Mouse (Mus musculus) embryonic stem cell, embryonic (primary cell): Measurements from ENCODE around the gene Ksr2.

Source experiments
- CTCF ChIA-PET, 4 experiments: fragments of 300-600 bp in 2 of 4; fragments of 350-600 bp in 2 of 4; sonication (Branson Sonifier 250); formaldehyde crosslinking; loops; one replicate each; lab custom pipeline; 2022; ENCODE audit warnings: inconsistent platforms in 2 of 4; lab: Charles Lee
- POLR2A ChIA-PET, 4 experiments: fragments of 300-600 bp in 2 of 4; fragments of 350-600 bp in 2 of 4; sonication (Branson Sonifier 250); formaldehyde crosslinking; loops; one replicate each; lab custom pipeline; 2022; ENCODE audit warnings: antibody characterized with exemption in 4 of 4, inconsistent platforms in 1 of 4; lab: Charles Lee

Gene Ksr2

GRCm38 (mm10) chr5:117442157-117442765 lies 28.5 kb downstream of the Ksr2 start:
- ChIA-PET POLR2A (interaction anchor here in 1 of 4 experiments (1.0 kb wide), 1 partner anchor 155 kb away, joined by 4 read pairs; the partner anchor contains the start of gene Pebp1), CTCF (interaction anchor here in 2 of 4 experiments (0.6 to 1.1 kb wide), 3 partner anchors 34 to 320 kb away, joined by 3 to 19 read pairs (median 3); no protein-coding TSS in a partner anchor)

GRCm38 (mm10) chr5:117443141-117443540 lies 29.3 kb downstream of the Ksr2 start:
- ChIA-PET CTCF (no interaction called here), POLR2A (interaction anchor here in 3 of 4 experiments (0.5 to 1.0 kb wide), 3 partner anchors 15 to 1040 kb away, joined by 3 to 4 read pairs (median 4); partner anchors contain the start of gene Pebp1 (in 1 of the 3))

GRCm38 (mm10) chr5:117443902-117444301 lies 30.1 kb downstream of the Ksr2 start:
- CTCF ChIA-PET, result interaction anchor here in 1 of 4 experiments (0.6 kb wide), 1 partner anchor 36 kb away, joined by 3 read pairs; no protein-coding TSS in a partner anchor
- POLR2A ChIA-PET, result interaction anchor here in 2 of 4 experiments (1.2 to 1.6 kb wide), 2 partner anchors 13 to 21 kb away, joined by 3 read pairs; no protein-coding TSS in a partner anchor

GRCm38 (mm10) chr5:117447698-117448097 lies 33.9 kb downstream of the Ksr2 start:
- POLR2A ChIA-PET, result interaction anchor here in 3 of 4 experiments (0.7 to 0.9 kb wide), 3 partner anchors 11 to 153 kb away, joined by 3 to 5 read pairs (median 3); no protein-coding TSS in a partner anchor
- CTCF ChIA-PET, result interaction anchor here (0.5 to 1.7 kb wide), 17 partner anchors 8 to 1792 kb away, joined by 3 to 5 read pairs (median 3); partner anchors contain the start of gene Pebp1 (in 1 of the 4)

- POLR2A ChIA-PET, result interaction anchor here in 1 of 4 experiments (0.5 to 0.7 kb wide), 2 partner anchors 218 to 424 kb away, joined by 3 to 4 read pairs; no protein-coding TSS in a partner anchor
- CTCF ChIA-PET, result no interaction called here
Measured at GRCm38 (mm10) chr5:117452013-117452412, 38.2 kb downstream of the Ksr2 start.

GRCm38 (mm10) chr5:117455546-117455945 lies 41.7 kb downstream of the Ksr2 start:
- ChIA-PET CTCF (interaction anchor here in 2 of 4 experiments (0.6 to 1.2 kb wide), 2 partner anchors 148 to 165 kb away, joined by 3 to 4 read pairs; no protein-coding TSS in a partner anchor), POLR2A (interaction anchor here in 3 of 4 experiments (0.6 to 1.4 kb wide), 7 partner anchors 10 to 163 kb away, joined by 3 to 5 read pairs (median 3); no protein-coding TSS in a partner anchor)

GRCm38 (mm10) chr5:117457121-117457520 lies 43.3 kb downstream of the Ksr2 start:
- ChIA-PET CTCF (interaction anchor here in 3 of 4 experiments (0.6 to 1.0 kb wide), 3 partner anchors 9 to 1756 kb away, joined by 3 to 4 read pairs (median 4); no protein-coding TSS in a partner anchor), POLR2A (interaction anchor here in 2 of 4 experiments (0.7 to 1.4 kb wide), 4 partner anchors 17 to 175 kb away, joined by 3 to 4 read pairs (median 3); no protein-coding TSS in a partner anchor)

GRCm38 (mm10) chr5:117457583-117457982 lies 43.8 kb downstream of the Ksr2 start:
- POLR2A ChIA-PET, result interaction anchor here in 1 of 4 experiments (1.0 to 1.4 kb wide), 3 partner anchors 17 to 78 kb away, joined by 3 read pairs; no protein-coding TSS in a partner anchor
- CTCF ChIA-PET, result interaction anchor here in 3 of 4 experiments (0.6 to 1.0 kb wide), 4 partner anchors 10 to 1756 kb away, joined by 3 to 4 read pairs (median 4); no protein-coding TSS in a partner anchor

GRCm38 (mm10) chr5:117458899-117459298 lies 45.1 kb downstream of the Ksr2 start:
- CTCF ChIA-PET, result interaction anchor here in 3 of 4 experiments (0.7 to 1.2 kb wide), 4 partner anchors 11 to 151 kb away, joined by 3 to 5 read pairs (median 4); no protein-coding TSS in a partner anchor
- POLR2A ChIA-PET, result interaction anchor here in 3 of 4 experiments (0.5 to 1.2 kb wide), 5 partner anchors 9 to 197 kb away, joined by 3 to 6 read pairs (median 3); no protein-coding TSS in a partner anchor

- POLR2A ChIA-PET, result interaction anchor here in 1 of 4 experiments (0.6 kb wide), 1 partner anchor 9 kb away, joined by 3 read pairs; no protein-coding TSS in a partner anchor
- CTCF ChIA-PET, result interaction anchor here in 2 of 4 experiments (0.6 to 1.9 kb wide), 6 partner anchors 20 to 328 kb away, joined by 3 to 6 read pairs (median 4); partner anchors contain the start of gene Pebp1 (in 1 of the 2)
Measured at GRCm38 (mm10) chr5:117460261-117460660, 46.5 kb downstream of the Ksr2 start.

GRCm38 (mm10) chr5:117467052-117467451 lies 53.3 kb downstream of the Ksr2 start:
- CTCF ChIA-PET, result interaction anchor here in 1 of 4 experiments (0.6 kb wide), 1 partner anchor 19 kb away, joined by 3 read pairs; no protein-coding TSS in a partner anchor

GRCm38 (mm10) chr5:117468961-117469360 lies 55.2 kb downstream of the Ksr2 start:
- ChIA-PET CTCF (no interaction called here), POLR2A (interaction anchor here in 1 of 4 experiments (0.6 kb wide), 1 partner anchor 17 kb away, joined by 4 read pairs; no protein-coding TSS in a partner anchor)

More at GRCm38 (mm10) chr5:117467052-117467451, 53.3 kb downstream of the Ksr2 start:
- POLR2A ChIA-PET, result interaction anchor here in 1 of 4 experiments (1.1 kb wide), 1 partner anchor 9 kb away, joined by 3 read pairs; no protein-coding TSS in a partner anchor

- ChIA-PET POLR2A (interaction anchor here in 1 of 4 experiments (0.6 kb wide), 1 partner anchor 16 kb away, joined by 4 read pairs; no protein-coding TSS in a partner anchor), CTCF (no interaction called here)
Measured at GRCm38 (mm10) chr5:117469572-117469971, 55.8 kb downstream of the Ksr2 start.

GRCm38 (mm10) chr5:117481162-117481561 lies 67.4 kb downstream of the Ksr2 start:
- ChIA-PET POLR2A (interaction anchor here in 2 of 4 experiments (1.1 to 1.9 kb wide), 5 partner anchors 9 to 225 kb away, joined by 3 to 7 read pairs (median 3); partner anchors contain the start of gene Ksr2 (in 1 of the 2)), CTCF (interaction anchor here in 3 of 4 experiments (0.6 to 1.9 kb wide), 12 partner anchors 15 to 266 kb away, joined by 3 to 11 read pairs (median 4); no protein-coding TSS in a partner anchor)

GRCm38 (mm10) chr5:117481586-117481985 lies 67.8 kb downstream of the Ksr2 start:
- CTCF ChIA-PET, result interaction anchor here in 3 of 4 experiments (0.6 to 1.9 kb wide), 12 partner anchors 11 to 266 kb away, joined by 3 to 11 read pairs (median 3); no protein-coding TSS in a partner anchor

GRCm38 (mm10) chr5:117482013-117482412 lies 68.2 kb downstream of the Ksr2 start:
- ChIA-PET CTCF (interaction anchor here (0.6 to 1.9 kb wide), 13 partner anchors 10 to 267 kb away, joined by 3 to 11 read pairs (median 3); no protein-coding TSS in a partner anchor), POLR2A (interaction anchor here in 2 of 4 experiments (0.6 to 1.9 kb wide), 12 partner anchors 10 to 594 kb away, joined by 3 to 7 read pairs (median 3); partner anchors contain the start of gene Ksr2 (in 1 of the 2))

More at GRCm38 (mm10) chr5:117481586-117481985, 67.8 kb downstream of the Ksr2 start:
- POLR2A ChIA-PET, result interaction anchor here in 2 of 4 experiments (0.6 to 1.9 kb wide), 11 partner anchors 9 to 594 kb away, joined by 3 to 7 read pairs (median 3); partner anchors contain the start of gene Ksr2 (in 1 of the 2)

- ChIA-PET CTCF (interaction anchor here in 1 of 4 experiments (0.6 kb wide), 2 partner anchors 25 to 180 kb away, joined by 6 to 8 read pairs; no protein-coding TSS in a partner anchor), POLR2A (interaction anchor here in 2 of 4 experiments (0.6 to 0.8 kb wide), 2 partner anchors 103 to 137 kb away, joined by 3 read pairs; no protein-coding TSS in a partner anchor)
Measured at GRCm38 (mm10) chr5:117485411-117485810, 71.6 kb downstream of the Ksr2 start.
